Mouse (Mus musculus) thymus, postnatal 4 days (tissue): Measurements from ENCODE around the gene 1600012H06Rik.
"Not testable (repeated sequence)": the region's sequence is repeated elsewhere in the genome, so short reads cannot be mapped to it uniquely, and the experiment has no call there.

Experiments
- DNase-seq: peaks from one replicate; pipeline ENCODE4 v3.0.0; 2021

The 1600012H06Rik gene

DNA sequence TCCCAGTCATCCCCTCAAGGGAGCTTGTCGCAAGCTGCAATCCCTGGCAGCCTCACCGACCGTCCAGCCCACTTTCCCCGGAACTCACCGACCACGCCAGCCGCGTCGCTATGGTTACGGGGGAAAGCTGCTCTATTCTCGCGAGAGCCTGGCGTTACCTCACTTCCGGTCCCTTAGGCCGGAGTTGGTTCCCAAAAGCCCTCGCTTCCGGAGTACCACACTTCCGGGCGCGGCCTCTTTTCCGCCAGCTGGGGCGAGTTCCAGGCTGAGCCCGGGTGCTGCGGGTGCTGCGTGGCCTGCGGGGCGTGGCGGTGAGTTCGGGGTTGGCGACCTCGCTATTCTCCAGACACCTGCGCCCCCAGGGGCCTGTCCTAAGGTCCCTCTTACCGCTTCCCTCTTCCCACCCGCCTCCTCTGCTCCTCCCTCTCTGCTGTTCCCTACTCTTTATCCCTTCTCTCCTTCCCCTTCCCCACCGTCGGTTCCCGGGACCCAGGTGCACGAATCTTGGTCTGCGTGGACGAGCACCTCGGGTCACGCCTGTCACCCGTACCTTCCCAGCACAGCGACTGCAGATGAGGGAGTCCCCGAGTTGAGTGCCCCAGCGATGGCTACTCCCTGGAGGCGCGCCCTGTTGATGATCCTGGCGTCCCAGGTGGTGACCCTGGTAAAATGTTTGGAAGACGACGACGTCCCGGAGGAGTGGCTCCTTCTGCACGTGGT is at the start of gene 1600012H06Rik, which contains the start of gene Wdr27:
Gene 1600012H06Rik, plus strand, starts transcription at position 176 of the 720 bp plus-strand sequence.
Gene Wdr27, minus strand, starts transcription at position 150 of the 720 bp plus-strand sequence.
- DNase-seq: peak; percentile 98

DNA sequence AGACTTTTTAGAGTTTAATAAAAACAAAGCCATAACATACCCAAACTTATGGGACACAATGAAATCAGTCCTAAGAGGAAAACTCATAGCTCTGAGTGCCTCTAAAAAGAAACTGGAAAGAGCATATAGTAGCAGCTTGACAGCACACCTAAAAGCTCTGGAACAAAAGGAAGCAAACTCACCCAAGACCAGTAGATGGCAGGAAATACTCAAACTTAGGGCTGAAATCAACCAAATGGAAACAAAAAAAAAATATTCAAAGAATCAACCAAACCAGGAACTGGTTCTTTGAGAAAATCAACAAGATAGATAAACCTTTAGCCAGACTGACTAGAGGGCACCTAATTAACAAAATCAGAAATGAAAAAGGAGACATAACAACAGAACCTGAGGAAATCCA is 47.9 kb upstream of the 1600012H06Rik start:
- DNase-seq: not testable (repeated sequence)

DNA sequence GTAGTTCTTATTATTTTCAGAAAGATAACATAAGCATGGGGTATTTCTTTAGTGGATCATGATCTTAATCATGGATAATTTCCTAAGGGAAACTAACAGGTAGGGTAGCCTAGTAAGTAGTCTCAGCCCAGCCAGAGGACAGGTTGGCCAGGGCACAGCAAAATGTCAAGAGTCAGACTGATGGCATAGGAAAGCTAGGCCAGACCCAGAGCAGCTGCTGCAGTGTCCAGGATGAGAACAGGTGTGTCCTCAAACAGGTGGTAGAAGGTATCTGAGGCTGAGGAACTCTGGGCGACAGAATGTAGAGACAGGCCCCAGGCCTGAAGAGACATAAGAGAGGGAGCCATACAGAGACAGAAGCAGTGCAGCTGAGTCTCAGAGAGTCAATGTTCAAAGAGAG is 44.0 kb upstream of the 1600012H06Rik start:
- DNase-seq: no peak

DNA sequence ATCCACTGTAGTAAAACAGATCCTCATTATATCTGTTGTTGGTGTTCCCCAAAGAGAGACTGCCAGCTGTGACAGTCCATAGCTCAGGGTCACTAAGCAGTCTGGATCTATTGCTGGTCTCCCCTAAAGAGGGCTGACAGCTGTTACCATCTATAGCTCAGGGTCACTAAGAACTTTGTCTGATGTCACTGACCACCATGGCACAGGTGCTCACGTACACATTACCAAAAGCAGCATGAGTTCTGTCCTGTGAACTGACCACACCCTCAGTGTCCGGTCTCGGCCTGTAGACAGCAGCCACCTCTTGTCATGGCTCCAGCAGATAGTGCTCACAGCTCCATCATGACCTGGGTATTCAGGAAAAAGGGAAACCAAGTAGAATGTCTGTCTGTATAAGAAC is 39.8 kb upstream of the 1600012H06Rik start:
- no peak for DNase-seq

DNA sequence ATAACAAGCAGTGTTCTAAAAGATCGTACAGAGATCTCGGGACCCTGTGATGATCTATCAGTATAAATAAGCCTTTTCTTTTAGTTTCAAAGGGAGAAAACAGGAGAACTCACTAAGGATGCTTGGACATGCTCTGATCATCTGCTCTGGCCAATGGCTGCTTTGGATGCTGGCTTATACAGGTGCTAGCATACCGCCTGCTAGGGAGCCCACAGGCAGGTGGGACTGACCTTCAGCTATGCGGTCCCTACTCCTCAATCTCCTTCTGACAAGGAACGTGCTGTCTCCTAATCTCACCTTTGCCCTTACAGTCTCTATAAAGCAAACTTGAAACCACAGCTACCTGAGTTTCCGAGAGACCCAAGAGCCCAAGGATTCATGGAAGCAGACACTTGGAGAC is 38.8 kb upstream of the 1600012H06Rik start:
- no peak for DNase-seq

DNA sequence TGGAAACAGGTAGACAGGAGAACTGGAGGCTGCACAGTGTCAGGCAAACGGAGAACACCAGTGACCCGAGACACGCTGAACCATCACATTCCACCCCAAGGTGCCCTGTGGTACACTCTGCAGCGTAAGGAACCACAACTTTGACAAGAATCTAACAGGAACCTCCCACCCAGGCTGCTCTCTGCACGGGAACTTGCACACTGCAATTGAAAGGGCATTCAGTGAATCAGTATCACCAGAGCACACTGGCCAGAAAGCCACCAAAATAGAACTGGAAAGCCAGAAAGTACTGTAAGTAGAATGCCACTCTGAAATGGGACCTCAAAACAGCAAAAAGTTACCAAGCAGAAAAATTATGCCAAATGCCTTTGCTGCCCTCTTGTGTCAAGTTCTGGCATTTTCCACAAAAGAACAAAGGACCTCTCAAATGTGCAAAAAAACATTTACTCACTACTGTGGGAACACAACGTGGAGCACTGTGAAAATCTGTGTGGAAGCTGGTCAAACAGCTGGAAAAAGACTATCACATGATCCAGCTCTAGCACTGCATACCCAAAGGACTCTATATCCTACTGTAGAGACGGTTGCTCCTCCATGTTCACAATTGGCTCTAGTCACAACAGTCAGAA is 38.2 kb upstream of the 1600012H06Rik start:
- peak; percentile 83 for DNase-seq

DNA sequence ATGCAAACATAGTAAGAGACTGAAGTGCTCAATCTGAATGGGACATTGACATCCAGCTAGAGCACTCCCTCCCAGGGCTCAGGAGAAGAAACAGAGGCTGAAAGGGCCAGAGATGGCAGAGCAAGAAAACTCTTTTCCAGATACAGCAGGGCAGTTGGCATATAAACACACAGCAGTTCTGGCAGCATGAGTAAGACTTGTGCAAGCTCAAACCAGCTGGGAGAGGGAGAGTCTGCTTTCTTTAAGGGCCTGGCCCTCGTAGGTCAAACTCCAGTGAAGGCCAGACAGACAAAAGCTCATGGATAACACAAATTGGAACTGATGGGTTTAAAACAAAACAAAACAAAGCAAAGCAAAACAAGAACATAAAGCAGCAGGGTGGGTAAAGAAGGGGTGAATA is 36.4 kb upstream of the 1600012H06Rik start:
- DNase-seq: peak; percentile 22

DNA sequence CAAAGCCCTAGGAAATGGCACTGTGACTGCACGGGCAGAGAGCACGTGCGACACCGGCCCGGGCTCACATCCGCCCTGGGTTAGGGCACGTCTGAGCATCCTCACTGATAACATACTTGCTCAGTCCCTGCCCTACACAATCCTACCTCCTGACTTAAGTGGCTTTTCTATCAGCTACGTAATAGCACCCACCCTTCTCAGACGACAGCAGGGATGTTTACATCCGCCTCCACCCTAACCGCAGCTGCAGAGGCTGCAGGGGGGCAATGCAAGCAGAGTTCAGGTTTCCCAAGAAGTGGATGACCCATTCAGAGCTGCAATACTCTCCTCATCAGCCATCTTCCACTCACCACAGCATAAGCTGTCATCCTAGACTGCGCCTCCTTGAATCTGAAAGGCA is 35.8 kb upstream of the 1600012H06Rik start:
- peak; percentile 55 for DNase-seq

DNA sequence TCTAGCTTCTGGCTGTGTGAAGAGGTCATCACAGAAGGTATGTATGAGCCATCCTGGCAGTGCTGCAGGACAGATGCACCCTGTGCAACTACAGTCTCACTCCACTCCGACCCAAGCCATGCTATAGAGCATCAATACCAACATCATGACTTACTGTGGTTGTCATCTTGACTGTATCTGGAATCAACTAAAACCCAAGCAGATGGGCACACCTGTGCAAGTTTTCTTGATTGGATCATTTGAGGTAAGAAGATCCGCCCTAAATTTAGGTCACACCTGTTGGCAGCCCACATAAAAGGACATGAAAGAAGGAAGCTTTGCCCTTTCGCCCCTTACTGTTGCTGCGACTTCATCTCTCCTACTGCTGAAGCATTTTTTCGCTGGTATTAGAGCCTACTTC is 33.7 kb upstream of the 1600012H06Rik start:
- DNase-seq: peak; percentile 50

DNA sequence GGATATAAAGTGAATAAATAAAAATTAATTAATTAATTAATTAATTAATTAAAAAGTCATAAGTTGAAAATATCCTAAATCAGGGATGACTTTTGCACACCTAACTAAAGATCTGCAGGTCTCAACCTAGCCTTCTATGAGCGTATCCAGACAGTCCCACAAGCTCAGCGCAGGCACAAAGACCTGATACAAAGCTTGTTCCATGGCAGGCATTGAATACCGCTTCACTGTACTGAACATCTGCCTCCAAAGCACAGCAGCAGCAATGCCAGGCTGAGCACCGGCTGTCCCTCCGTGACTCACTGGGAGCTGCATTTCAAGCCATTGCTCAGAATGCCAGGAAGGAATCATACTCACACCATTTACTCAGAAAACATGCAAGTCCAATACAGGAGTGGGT is 32.2 kb upstream of the 1600012H06Rik start:
- peak; percentile 25 for DNase-seq

DNA sequence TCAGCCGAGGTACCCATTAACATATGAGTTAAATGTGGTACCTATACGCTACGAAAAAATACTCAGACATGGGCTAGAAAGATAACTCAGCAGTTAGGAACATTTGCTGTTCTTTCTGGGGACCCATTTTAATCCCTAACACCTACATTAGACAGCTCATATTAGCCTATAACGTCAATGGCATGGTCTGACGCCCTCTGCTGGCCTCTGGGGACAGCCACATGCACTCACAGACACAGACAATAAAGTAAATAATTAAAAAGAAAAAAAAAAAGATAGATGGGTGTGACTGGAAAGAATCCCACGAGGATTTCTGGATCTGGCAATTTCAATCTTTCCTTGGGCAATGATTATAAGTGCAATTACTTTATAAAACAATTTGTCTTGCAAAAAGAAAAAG is 30.6 kb upstream of the 1600012H06Rik start:
- peak; percentile 73 for DNase-seq

DNA sequence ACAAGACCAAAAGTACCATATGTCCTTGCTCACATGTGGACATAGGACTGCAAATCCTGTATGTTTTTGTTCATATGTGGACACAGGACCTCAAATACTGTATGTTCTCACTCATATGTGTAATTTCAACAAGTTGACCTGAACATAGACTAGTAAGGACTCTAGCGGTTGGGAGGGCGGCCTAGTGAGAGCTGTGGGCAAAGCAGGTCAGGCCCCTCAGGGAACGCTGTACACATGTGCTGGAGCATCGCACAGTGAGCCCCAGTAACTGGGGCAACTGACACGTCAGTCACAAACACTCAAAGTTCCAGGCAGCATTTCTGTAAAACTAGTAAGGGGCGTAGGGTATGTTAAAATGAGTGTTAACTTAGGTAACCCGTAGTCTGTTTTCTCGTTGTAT is 30.0 kb upstream of the 1600012H06Rik start:
- peak; percentile 65 for DNase-seq

DNA sequence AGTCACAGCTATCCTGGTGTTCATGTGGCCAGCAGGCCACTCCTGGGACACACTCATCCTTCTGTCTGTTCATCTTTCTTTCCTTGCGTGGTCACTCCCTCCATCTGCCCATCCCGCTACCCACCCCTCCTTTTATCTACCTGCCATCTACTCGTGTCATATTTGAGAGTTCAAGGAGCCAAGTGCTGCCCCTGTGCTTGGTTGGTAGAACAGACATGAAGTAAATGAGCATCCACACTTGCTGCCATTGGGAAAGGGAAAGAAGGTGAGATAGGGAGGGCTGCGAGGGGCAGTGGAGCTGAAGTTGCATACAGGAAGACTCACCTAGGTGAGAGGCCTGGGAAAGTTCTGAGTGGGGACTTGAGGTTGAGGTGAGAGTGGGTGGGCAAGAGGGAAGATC is 28.6 kb upstream of the 1600012H06Rik start:
- DNase-seq: no peak

DNA sequence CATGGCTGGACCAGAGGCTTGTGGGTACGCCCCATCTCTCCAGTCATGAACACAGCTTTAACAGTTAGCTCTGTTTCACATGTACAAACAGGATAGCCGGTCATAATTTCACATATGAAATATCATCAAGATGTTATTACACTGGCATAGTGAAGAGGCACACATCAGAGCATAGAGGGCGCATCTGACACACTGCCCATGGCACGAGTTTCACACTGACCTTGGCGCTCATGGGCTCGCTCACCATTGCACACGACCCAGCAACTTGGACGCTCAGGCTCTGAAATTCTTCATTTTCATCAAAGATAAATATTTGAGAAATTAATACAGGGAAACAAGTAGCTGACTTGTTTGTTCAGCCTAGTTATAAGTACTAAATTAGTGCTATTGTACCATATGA is 25.1 kb upstream of the 1600012H06Rik start:
- DNase-seq: no peak

DNA sequence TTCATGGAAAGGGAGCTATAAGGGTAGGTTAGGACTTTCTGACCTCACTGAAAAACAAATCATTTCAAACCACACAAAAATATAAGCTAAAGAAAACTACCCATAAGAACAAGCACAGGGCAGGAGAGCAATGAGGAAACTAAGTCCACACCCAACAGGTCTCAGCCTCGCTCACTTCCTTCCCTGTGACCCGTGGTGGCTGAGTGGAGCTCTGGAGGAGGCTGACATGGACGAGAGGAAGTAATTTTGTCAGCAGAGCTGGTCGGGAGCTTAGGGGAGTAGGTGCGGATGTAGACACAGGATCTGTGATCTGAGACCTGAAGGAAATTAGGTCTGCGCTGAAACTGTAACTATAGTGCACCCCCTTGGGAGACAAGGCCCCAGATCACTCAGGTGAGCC is 21.4 kb upstream of the 1600012H06Rik start:
- peak; percentile 35 for DNase-seq

DNA sequence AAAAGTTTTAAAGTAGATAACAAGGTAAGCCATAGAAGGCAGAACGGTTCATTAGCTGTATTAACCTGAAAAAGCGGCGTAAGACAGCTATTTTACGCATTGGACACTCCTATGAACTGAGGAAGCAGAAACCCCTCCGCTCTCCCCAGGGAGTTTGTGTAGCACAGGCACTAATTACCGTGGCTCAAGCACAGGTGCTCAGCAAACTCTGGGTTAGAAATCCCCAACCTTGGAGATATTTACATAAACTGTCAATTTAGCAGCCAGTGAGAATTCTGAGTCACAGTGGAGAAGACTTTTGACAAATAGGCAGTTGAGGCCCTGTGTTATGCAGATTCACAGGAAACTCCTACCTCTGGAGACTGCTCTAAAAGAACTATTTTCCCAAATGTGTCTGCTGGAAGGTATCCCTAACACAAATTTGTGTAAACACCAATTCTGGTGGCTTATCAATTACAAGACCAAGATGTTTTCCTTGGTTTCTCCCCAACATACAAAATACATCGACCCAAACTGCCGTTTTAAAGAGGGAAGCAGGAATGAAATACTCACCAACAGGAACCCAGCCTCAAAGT is 15.3 kb upstream of the 1600012H06Rik start:
- no peak for DNase-seq

DNA sequence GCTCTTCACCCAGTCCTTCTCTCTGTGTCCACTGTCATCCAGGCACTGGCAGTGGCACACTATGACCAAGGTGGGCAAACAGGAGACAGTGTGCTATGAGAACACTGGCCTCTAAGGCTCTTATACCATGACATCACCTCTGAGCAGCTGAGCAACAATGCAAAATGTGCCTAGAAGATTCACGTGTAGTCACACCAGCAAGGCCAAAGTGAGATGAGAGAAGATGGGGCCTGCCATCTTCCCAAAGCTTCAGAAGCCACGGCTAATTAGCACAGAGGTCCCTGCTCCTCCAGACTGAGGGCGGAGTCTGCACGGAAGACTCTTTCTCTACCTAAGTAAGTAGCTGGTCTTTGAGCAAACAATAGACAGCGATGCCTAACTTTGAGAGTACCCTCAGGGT is 14.4 kb upstream of the 1600012H06Rik start:
- DNase-seq: no peak

DNA sequence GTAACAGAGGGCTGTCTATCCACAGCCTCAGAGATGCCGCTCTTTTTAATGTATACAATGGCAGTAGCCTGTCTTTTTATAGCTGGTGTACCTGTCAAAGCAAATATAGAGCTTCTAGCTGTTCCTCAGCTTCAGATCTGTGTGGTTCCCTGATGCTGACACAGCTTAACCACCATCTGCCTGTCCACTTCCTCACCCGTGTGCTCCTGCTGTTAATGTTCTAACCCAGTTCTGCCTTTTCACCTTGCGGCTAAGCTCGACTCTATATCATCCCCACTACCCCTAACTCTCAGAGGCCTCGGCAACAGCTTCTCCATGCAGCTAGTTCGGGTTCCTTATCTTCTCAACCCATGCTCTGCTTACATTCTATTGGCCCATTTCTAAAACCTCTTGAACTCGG is 12.3 kb upstream of the 1600012H06Rik start:
- DNase-seq: no peak

DNA sequence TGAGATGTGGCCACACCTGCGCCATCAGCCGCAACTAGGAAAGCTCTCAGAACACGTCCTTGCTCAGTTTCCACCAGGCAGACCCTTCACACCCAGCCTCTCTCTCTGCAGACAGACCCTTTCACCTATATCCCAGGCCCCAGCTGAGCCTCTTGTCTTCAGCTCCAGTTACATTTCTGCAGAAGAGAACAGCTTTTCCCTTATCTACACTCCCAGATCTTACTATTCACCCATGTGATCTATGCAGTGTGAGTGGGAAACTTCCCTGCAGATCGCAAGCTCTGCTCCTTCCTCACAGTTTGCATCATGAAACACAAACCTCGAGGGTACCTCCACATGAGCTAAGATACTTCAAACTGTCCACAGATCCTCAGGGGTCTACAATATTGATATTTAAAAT is 11.5 kb upstream of the 1600012H06Rik start:
- no peak for DNase-seq

DNA sequence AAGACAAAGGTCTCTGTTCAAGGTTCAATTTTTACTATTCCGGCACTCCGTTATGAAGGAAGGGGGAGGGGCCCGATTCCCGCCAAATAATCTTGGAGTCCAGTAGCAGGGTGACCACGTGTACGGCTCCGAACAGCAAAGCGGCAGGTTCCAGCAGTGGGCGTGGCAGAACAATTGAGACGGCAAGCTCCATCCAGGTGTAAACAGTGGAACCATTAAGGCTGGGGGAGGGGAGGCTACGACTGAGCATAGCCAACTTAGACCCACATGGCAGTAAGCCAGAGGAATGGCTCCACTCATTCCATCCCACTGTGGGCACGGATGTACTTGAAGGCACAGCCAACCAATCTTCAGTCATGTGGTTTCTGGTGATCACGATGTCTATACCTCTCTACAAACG is 7.7 kb upstream of the 1600012H06Rik start:
- DNase-seq: peak; percentile 4

DNA sequence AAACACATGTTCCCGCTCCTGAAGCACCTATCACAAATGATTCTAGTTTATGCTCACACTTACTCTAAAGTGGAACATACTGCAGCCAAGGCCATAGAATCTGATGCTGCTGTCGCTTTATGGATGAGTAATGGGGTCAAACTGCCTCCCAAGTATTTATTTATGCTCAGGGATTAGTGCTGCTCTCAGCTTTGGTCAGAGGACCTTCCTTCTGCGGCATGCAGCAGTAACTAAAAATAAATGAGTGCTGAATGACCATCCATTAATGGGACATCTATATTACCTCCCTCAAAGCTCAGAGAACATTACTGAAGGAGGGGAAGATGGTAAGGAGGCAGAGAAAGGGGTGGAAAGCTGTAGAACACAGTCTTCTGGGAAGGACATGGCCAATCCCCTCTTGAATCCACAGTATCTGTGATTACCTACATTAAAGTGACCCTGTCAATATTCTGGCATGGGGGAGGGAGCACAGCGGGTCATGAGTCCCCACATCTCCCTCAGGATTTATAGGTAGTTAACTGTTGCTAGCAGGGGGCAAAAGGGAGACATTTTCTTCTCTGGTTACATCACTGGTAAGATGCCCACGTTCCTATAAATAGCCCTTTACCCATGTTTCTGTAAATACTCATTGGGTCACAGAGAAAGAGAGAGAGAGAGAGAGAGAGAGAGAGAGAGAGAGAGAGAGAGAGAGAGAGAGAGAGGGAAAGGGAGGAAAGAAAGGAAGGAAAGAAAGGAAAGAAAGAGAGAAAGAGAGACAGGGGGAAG is 7.0 kb upstream of the 1600012H06Rik start:
- no peak for DNase-seq

DNA sequence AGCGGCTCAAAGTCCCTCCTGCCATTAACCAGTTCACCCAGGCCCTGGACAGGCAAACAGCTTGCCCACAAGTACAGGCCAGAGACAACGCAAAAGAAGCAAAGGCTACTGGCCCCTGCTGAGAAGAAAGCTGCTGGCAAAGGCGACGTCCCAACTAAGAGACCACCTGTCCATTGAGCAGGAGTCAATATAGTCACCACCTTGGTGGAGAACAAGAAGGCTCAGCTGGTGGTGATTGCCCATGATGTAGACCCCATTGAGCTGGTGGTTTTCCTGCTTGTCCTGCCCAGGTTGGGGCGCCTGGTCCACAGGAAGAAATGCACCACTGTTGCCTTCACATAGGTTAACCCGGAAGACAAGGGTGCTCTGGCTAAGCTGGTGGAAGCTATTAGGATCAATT is 803 bp upstream of the 1600012H06Rik start:
- peak; percentile 8 for DNase-seq

DNA sequence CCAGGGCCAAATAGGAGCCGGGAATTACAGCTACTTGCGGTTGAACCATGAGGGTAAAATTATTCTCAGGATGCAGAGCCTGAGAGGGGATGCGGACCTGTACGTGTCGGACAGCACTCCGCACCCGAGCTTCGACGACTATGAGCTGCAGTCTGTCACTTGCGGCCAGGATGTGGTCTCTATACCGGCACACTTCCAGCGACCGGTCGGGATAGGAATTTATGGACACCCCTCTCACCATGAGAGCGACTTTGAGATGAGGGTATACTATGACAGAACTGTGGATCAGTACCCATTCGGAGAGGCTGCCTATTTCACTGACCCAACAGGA is 710 bp downstream of the 1600012H06Rik start:
- no peak for DNase-seq

DNA sequence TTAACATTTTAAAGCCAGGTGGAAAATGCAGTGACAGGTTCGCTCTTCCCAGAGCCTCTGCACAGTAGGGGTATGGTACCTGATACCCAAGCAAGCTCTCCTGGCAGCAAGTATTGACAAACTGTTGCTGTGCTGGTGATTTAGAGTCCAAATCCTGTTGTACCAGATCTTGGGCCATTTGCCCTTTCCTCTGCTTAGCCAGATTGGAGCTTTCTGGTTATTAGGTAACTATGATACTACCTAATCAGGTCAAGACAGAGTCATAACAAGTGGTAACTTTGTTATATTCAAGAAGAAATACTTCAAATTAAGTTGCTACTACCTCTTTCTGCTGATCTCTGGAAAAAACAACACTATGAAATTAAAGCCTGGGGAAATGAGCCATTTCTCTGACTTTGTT is 1.6 kb downstream of the 1600012H06Rik start:
- DNase-seq: no peak
